Mouse (Mus musculus) testis, adult 10 weeks (tissue): ENCODE measurements around the gene Cybc1. TPM values are rescaled to one million over a fixed set of nuclear protein-coding genes. Genes with fewer than 3 reads are reported as not detected.

ENCODE experiments used
- polyA plus RNA-seq: library from polyadenylated mRNA; stranded (reverse); fragments of 350-450 nt; fragmentation: Illumina TruSeq; extraction: RNeasy Lipid Tissue Mini Kit (QIAGEN cat#74804); gene quantifications from one replicate; pipeline ENCODE4 v1.2.3, GENCODE M21; 2014; ENCODE audit warnings: low read depth, low replicate concordance

Gene Cybc1
- polyA plus RNA-seq, result 3.6 TPM

GRCm38 (mm10) chr11:121229018-121229439, at the start of gene Cybc1:
Cybc1 (minus strand) TSS chr11:121229322.

GRCm38 (mm10) chr11:121259160-121260100, 30.3 kb upstream of the Cybc1 start, which contains the start of gene Foxk2:
Foxk2 (plus strand) TSS chr11:121259990.

GRCm38 (mm10) chr11:121236564-121237344, 7.6 kb upstream of the Cybc1 start, which contains the start of gene Narf:
Narf (plus strand) TSS chr11:121237253.

GRCm38 (mm10) chr11:121204161-121205006, 24.7 kb downstream of the Cybc1 start, which contains the start of the genes Hexdc and Ogfod3:
Hexdc (plus strand) TSS chr11:121204433.
Ogfod3 (minus strand) TSS chr11:121204711.

Other genes with a start within 250 kb of the Cybc1 start
- gene Csnk1d, start 238.0 kb downstream of the Cybc1 start, polyA plus RNA-seq, result 173 TPM
- not detected for gene Cd7, start 189.9 kb downstream of the Cybc1 start, polyA plus RNA-seq
- gene Sectm1b, start 165.8 kb downstream of the Cybc1 start, polyA plus RNA-seq, result not detected
- gene Sectm1a, start 148.1 kb downstream of the Cybc1 start, polyA plus RNA-seq, result 1.6 TPM
- 1.3 TPM for gene Tex19.2, start 110.6 kb downstream of the Cybc1 start, polyA plus RNA-seq
- gene Tex19.1, start 83.2 kb downstream of the Cybc1 start, polyA plus RNA-seq, result 4.7 TPM
- gene Uts2r, start 69.1 kb downstream of the Cybc1 start, polyA plus RNA-seq, result not detected
- gene Hexdc, start 24.9 kb downstream of the Cybc1 start, polyA plus RNA-seq, result 1.7 TPM
- gene Ogfod3, start 24.6 kb downstream of the Cybc1 start, polyA plus RNA-seq, result 0.42 TPM
- gene Narf, start 7.9 kb upstream of the Cybc1 start, polyA plus RNA-seq, result 3.0 TPM
- 24.6 TPM for gene Foxk2, start 30.7 kb upstream of the Cybc1 start, polyA plus RNA-seq
- gene Wdr45b, start 125.1 kb upstream of the Cybc1 start, polyA plus RNA-seq, result 34.6 TPM
- 0.64 TPM for gene Rab40b, start 158.9 kb upstream of the Cybc1 start, polyA plus RNA-seq
- 6.7 TPM for gene Fn3krp, start 192.1 kb upstream of the Cybc1 start, polyA plus RNA-seq
- not detected for gene Fn3k, start 205.6 kb upstream of the Cybc1 start, polyA plus RNA-seq
- 9.5 TPM for gene Tbcd, start 222.6 kb upstream of the Cybc1 start, polyA plus RNA-seq